13 mouse cellular contexts compared by ENCODE assay signal in the genomic region with DNA sequence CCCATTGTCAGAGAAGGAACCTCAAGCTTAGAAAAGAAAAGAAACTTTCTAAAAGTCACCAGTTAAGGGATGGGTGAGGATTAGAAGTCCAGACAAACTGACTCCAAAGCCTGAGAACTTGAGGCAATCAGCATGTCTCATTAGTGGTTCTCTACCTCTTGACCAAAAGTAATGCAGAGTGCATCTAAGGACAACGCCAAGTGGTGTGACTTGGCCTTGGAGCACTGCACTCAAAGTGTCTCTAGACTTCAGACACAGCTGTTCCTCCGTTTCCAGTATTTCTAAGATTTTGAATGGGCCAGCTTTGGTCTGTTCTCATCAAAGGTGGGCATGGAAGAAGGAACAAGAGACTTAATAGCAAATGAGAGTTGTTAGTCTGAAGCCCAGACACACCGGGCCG.
DNase-seq lines count a peak whose midpoint lies in the region; ATAC-seq and TF ChIP-seq lines count a peak whose summit lies in the region.
"Had no signal": no experiment of that assay in that cellular context is flagged by ENCODE, and none has a peak within 500 bp of the region (broad histone marks: within the 10 kb centered on the region; RNA-seq: fewer than 3 reads in every experiment).

No protein-coding gene starts in this region.

- H3K9me3 ChIP-seq in heart, embryonic 13.5 days, result no peaks in the 10 kb centered on the region
- no peaks in the 10 kb centered on the region for H3K9me3 ChIP-seq in heart, embryonic 10.5 days
- no peaks in the 10 kb centered on the region for H3K9me3 ChIP-seq in kidney, postnatal 0 days (replicated peaks; ENCODE audit: low read length)
- H3K9me3 ChIP-seq in stomach, embryonic 14.5 days (ENCODE audit: control insufficient read depth, low read depth, low read length), result no peaks in the 10 kb centered on the region
- H3K9me3 ChIP-seq: hindbrain, embryonic 13.5 days; liver, embryonic 15.5 days had no signal

- H3K27me3 ChIP-seq in heart, embryonic 13.5 days (replicated peaks), result no peaks in the 10 kb centered on the region
- no peaks in the 10 kb centered on the region for H3K27me3 ChIP-seq in heart, embryonic 10.5 days (ENCODE audit: insufficient read depth, poor library complexity, severe bottlenecking)
- no peaks in the 10 kb centered on the region for H3K27me3 ChIP-seq in kidney, postnatal 0 days (ENCODE audit: insufficient read depth, low read length)
- no peaks in the 10 kb centered on the region for H3K27me3 ChIP-seq in stomach, embryonic 14.5 days (ENCODE audit: control insufficient read depth, insufficient read depth, low read length)
- H3K27me3 ChIP-seq: CH12.LX; hindbrain, embryonic 13.5 days; liver, embryonic 15.5 days had no signal

- no peak for TF ChIP-seq POLR2A in embryonic fibroblast, embryonic 13.5 days (IDR thresholded peaks at IDR 0.05; ENCODE audit: low read depth, low read length)

- WGBS in heart, embryonic 13.5 days, result 93% methylated on average over 4 of the region's 4 CpGs
- WGBS in heart, embryonic 10.5 days, result 94% methylated on average over 4 of the region's 4 CpGs
- WGBS in kidney, postnatal 0 days, result 77% methylated on average over 4 of the region's 4 CpGs
- 80% methylated on average over 4 of the region's 4 CpGs for WGBS in stomach, embryonic 14.5 days

- no peaks in the 10 kb centered on the region for H3K36me3 ChIP-seq in heart, embryonic 13.5 days
- H3K36me3 ChIP-seq in heart, embryonic 10.5 days, result no peaks in the 10 kb centered on the region
- no peaks in the 10 kb centered on the region for H3K36me3 ChIP-seq in kidney, postnatal 0 days (ENCODE audit: insufficient read depth, low read length)
- no peaks in the 10 kb centered on the region for H3K36me3 ChIP-seq in stomach, embryonic 14.5 days (ENCODE audit: control insufficient read depth, insufficient read depth, low read length)
- H3K36me3 ChIP-seq: hindbrain, embryonic 13.5 days; liver, embryonic 15.5 days had no signal

- peak overlapping the region; percentile 61; the same call in 1 of the 2 replicates for H3K27ac ChIP-seq in heart, embryonic 13.5 days (replicated peaks)
- H3K27ac ChIP-seq in heart, embryonic 10.5 days, result no peak overlapping the region
- 0 out of 2 replicates have a peak overlapping the region, but pooled peaks have one; percentile 57 for H3K27ac ChIP-seq in kidney, postnatal 0 days
- H3K27ac ChIP-seq in embryonic fibroblast, embryonic 13.5 days (ENCODE audit: insufficient read depth, low read length), result peak overlapping the region; percentile 20; the same call in 1 of the 2 replicates
- H3K27ac ChIP-seq in stomach, embryonic 14.5 days (ENCODE audit: low read length), result peak overlapping the region; percentile 80
- H3K27ac ChIP-seq: hindbrain, embryonic 13.5 days; liver, embryonic 15.5 days had no signal

- no peak overlapping the region for H3K9ac ChIP-seq in heart, embryonic 13.5 days
- H3K9ac ChIP-seq in kidney, postnatal 0 days (ENCODE audit: low read depth, low read length), result no peak overlapping the region
- no peak overlapping the region for H3K9ac ChIP-seq in stomach, embryonic 14.5 days (replicated peaks; ENCODE audit: low read depth, low read length)
- H3K9ac ChIP-seq: hindbrain, embryonic 13.5 days; liver, embryonic 15.5 days had no signal

- no peak for TF ChIP-seq CTCF in kidney, postnatal 0 days (IDR thresholded peaks at IDR 0.05; ENCODE audit: low read depth)
- TF ChIP-seq CTCF in embryonic fibroblast, embryonic 13.5 days (IDR thresholded peaks at IDR 0.05; ENCODE audit: borderline replicate concordance, insufficient read depth, low read length), result no peak

- H3K4me1 ChIP-seq in heart, embryonic 13.5 days, result peaks cover 20% of the 10 kb centered on the region
- peaks cover 15% of the 10 kb centered on the region for H3K4me1 ChIP-seq in heart, embryonic 10.5 days
- H3K4me1 ChIP-seq in kidney, postnatal 0 days (replicated peaks; ENCODE audit: insufficient read depth, low read length), result peaks cover 6% of the 10 kb centered on the region; the same call in 1 of the 2 replicates
- peaks cover 16% of the 10 kb centered on the region for H3K4me1 ChIP-seq in embryonic fibroblast, embryonic 13.5 days (ENCODE audit: control insufficient read depth, insufficient read depth, low read length)
- peaks cover 19% of the 10 kb centered on the region for H3K4me1 ChIP-seq in stomach, embryonic 14.5 days (ENCODE audit: control insufficient read depth, insufficient read depth, low read length)
- H3K4me1 ChIP-seq: liver, embryonic 15.5 days had no signal

- ATAC-seq in heart, embryonic 13.5 days (ENCODE audit: extremely low read depth, insufficient number of reproducible peaks, low FRiP score, low TSS enrichment), result no peak
- no peak for ATAC-seq in kidney, postnatal 0 days (replicated peaks; ENCODE audit: low FRiP score, low read depth)
- no peak for ATAC-seq in stomach, embryonic 14.5 days (ENCODE audit: insufficient number of reproducible peaks, insufficient read depth, low FRiP score, low read depth)

- no peak overlapping the region for H3K4me3 ChIP-seq in heart, embryonic 13.5 days
- H3K4me3 ChIP-seq in heart, embryonic 10.5 days, result no peak overlapping the region
- H3K4me3 ChIP-seq in kidney, postnatal 0 days (replicated peaks; ENCODE audit: low read depth, low read length), result no peak overlapping the region
- H3K4me3 ChIP-seq in embryonic fibroblast, embryonic 13.5 days (ENCODE audit: insufficient read depth, low read length), result no peak overlapping the region
- no peak overlapping the region for H3K4me3 ChIP-seq in stomach, embryonic 14.5 days (ENCODE audit: low read depth, low read length)
- H3K4me3 ChIP-seq: hindbrain, embryonic 13.5 days; liver, embryonic 15.5 days had no signal

- DNase-seq in heart, embryonic 10.5 days (ENCODE audit: low spot score), result no peak
- no peak for DNase-seq in kidney, postnatal 0 days (ENCODE audit: low spot score)
- no peak for DNase-seq in kidney, adult 9 months
- DNase-seq in adrenal gland, adult 2 months, result no peak
- DNase-seq in cerebellum, postnatal 36 days, result no peak
- DNase-seq: right cerebral cortex, adult 18-20 months; spleen, adult 18-20 months had no signal

- no peak overlapping the region for H3K4me2 ChIP-seq in heart, embryonic 13.5 days
- no peak overlapping the region for H3K4me2 ChIP-seq in kidney, postnatal 0 days (ENCODE audit: low read length)
- no peak overlapping the region for H3K4me2 ChIP-seq in stomach, embryonic 14.5 days (replicated peaks; ENCODE audit: low read depth, low read length)
- H3K4me2 ChIP-seq: hindbrain, embryonic 13.5 days; liver, embryonic 15.5 days had no signal
